Mouse (Mus musculus): ENCODE data around the gene Tgfb1i1.

DNA sequence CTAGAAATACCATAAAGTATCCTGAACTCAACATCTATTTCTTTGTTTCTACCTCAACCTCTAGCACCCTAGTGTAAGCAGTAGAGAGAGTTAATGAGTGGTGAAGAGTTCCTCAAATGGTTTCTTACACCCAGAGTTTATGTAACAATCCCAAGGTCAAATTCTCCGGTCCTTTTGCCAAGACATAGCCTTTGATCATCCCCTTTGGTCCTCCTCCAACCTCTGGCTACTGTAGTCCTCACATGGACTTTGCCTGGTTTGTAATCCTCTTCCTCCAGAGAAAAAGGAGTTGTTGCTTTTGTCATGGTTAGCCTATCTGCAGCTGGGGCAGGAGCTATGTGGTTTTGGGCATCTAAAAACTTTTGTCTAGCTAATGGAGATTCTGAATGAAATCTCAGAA, 11.1 kb upstream of the Tgfb1i1 start:
- no peak for TF ChIP-seq POU5F1 (IDR thresholded peaks at IDR 0.05; ENCODE audit: borderline replicate concordance, low read length)
- TF ChIP-seq CTCF (conservative IDR thresholded peaks at IDR 0.05; ENCODE audit: low read length), result no peak
- no peak for TF ChIP-seq NANOG (IDR thresholded peaks at IDR 0.05; ENCODE audit: borderline replicate concordance, low read length)

All from E14TG2a.4 (cell line).